Mouse (Mus musculus) neural tube, embryonic 11.5 days (tissue): Measurements from ENCODE around the gene Ranbp17. TPM values are rescaled to one million over a fixed set of nuclear protein-coding genes. Genes with fewer than 3 reads are reported as not detected.

ENCODE experiments used
- ATAC-seq: fragments of 200-750 bp; cut with Nextera tagmentation; 2 replicates; pipeline ENCODE4 v1.8.0; 2017; ENCODE audit warnings: moderate number of reproducible peaks, mild to moderate bottlenecking, moderate TSS enrichment, moderate library complexity; ENCODE audit not compliant: insufficient read depth, low FRiP score, low TSS enrichment
- DNase-seq: peaks from one replicate; pipeline ENCODE4 v3.0.0-alpha.2; 2015; ENCODE audit warnings: low spot score
- H3K27ac ChIP-seq: fragments of 300-500 bp; sonication (generic); 2 replicates; pipeline ENCODE4 v1.5.1; 2014; ENCODE audit warnings: low read depth, mild to moderate bottlenecking, low read length
- H3K27me3 ChIP-seq: fragments of 300-500 bp; sonication (generic); 2 replicates; pipeline ENCODE4 v1.6.1; 2014; ENCODE audit warnings: mild to moderate bottlenecking, low read length, mixed read lengths; ENCODE audit not compliant: control insufficient read depth, insufficient read depth
- H3K36me3 ChIP-seq: fragments of 300-500 bp; sonication (generic); 2 replicates; pipeline ENCODE4 v1.6.1; 2014; ENCODE audit warnings: mild to moderate bottlenecking, low read length, moderate library complexity, mixed read lengths; ENCODE audit not compliant: control insufficient read depth, insufficient read depth
- H3K4me1 ChIP-seq: fragments of 300-500 bp; sonication (generic); 2 replicates; pipeline ENCODE4 v1.6.1; 2014; ENCODE audit warnings: low read length, mixed read lengths; ENCODE audit not compliant: control insufficient read depth, insufficient read depth
- H3K4me2 ChIP-seq: fragments of 300-500 bp; sonication (generic); 2 replicates; pipeline ENCODE4 v1.6.1; 2014; ENCODE audit warnings: low read depth, mild to moderate bottlenecking, moderate library complexity
- H3K4me3 ChIP-seq: fragments of 300-500 bp; sonication (generic); 2 replicates; pipeline ENCODE4 v1.5.1; 2014; ENCODE audit warnings: low read depth, low read length
- H3K9ac ChIP-seq: fragments of 300-500 bp; sonication (generic); 2 replicates; pipeline ENCODE4 v1.6.1; 2014; ENCODE audit warnings: mild to moderate bottlenecking, low read length
- H3K9me3 ChIP-seq: fragments of 300-500 bp; sonication (generic); 2 replicates; pipeline ENCODE4 v1.6.1; 2016; ENCODE audit warnings: low read length; ENCODE audit not compliant: control insufficient read depth
- WGBS: fragments of 180-500 bp; shearing (Covaris S2); extraction: QIAGEN DNeasy Blood & Tissue Kit; methylation state at CpG from one replicate; pipeline ENCODE4 v1.1.7; 2014; 5-methylcytosine and 5-hydroxymethylcytosine counted together
- polyA plus RNA-seq: library from polyadenylated mRNA; unstranded; fragments of >200 nt; fragmentation: Nextera tagmentation; extraction: Ambion mirVana; gene quantifications from 2 replicates; pipeline ENCODE4 v1.2.1, GENCODE M21; 2014

The Ranbp17 gene
- polyA plus RNA-seq, 1 experiment from 2014 or later, result 18.3 TPM

GRCm38 (mm10) chr11:33170489-33170888 lies 343.1 kb downstream of the Ranbp17 start:
- Histone ChIP-seq H3K9ac (no peak overlapping the region), H3K36me3 (no peaks in the 10 kb centered on the region), H3K4me2 (no peak overlapping the region), H3K9me3 (no peaks in the 10 kb centered on the region), H3K27me3 (no peaks in the 10 kb centered on the region), H3K27ac (no peak overlapping the region), H3K4me1 (no peaks in the 10 kb centered on the region), H3K4me3 (no peak overlapping the region)
- no peak for ATAC-seq
- DNase-seq, result peak; percentile 72
- 13% methylated on average over 9 of the region's 9 CpGs for WGBS

- Histone ChIP-seq H3K4me2 (peak within 1 kb of the TSS; percentile 63), H3K4me1 (peaks cover 9% of the 10 kb centered on the region), H3K9me3 (no peaks in the 10 kb centered on the region), H3K36me3 (peaks cover 3% of the 10 kb centered on the region; the same call in 1 of the 2 replicates), H3K4me3 (peak within 1 kb of the TSS; percentile 98), H3K27me3 (no peaks in the 10 kb centered on the region), H3K9ac (peak within 1 kb of the TSS; percentile 89), H3K27ac (peak within 1 kb of the TSS; percentile 95)
- peak; percentile 100 for DNase-seq
- WGBS, result 3% methylated on average over 49 of the region's 49 CpGs
- peak; percentile 95 for ATAC-seq
Observed at GRCm38 (mm10) chr11:33162998-33163506, 350.5 kb downstream of the Ranbp17 start, which contains the start of gene Npm1. Npm1 (minus strand) TSS chr11:33163206.

GRCm38 (mm10) chr11:33162211-33162997 lies 351.1 kb downstream of the Ranbp17 start:
- H3K9ac ChIP-seq, result peak overlapping the region; percentile 89
- ATAC-seq (peak; percentile 62), DNase-seq (peak; percentile 85)
- H3K27me3 ChIP-seq, result no peaks in the 10 kb centered on the region
- no peaks in the 10 kb centered on the region for H3K9me3 ChIP-seq
- H3K36me3 ChIP-seq, result peaks cover 3% of the 10 kb centered on the region; the same call in 1 of the 2 replicates
- peak overlapping the region; percentile 50 for H3K4me2 ChIP-seq
- 2% methylated on average over 50 of the region's 53 CpGs for WGBS
- peak overlapping the region; percentile 98 for H3K4me3 ChIP-seq
- peaks cover 9% of the 10 kb centered on the region for H3K4me1 ChIP-seq
- H3K27ac ChIP-seq, result peak overlapping the region; percentile 80

Other genes starting within 250 kb of the Ranbp17 start
- not detected in 2 replicates for gene Gm12117, start 237.0 kb downstream of the Ranbp17 start, polyA plus RNA-seq
- 2.2 and 3.3 TPM in 2 replicates for gene Gabrp, start 65.2 kb upstream of the Ranbp17 start, polyA plus RNA-seq
- gene D130052B06Rik, start 85.6 kb upstream of the Ranbp17 start, polyA plus RNA-seq, result 0.09 TPM in 1 of 2 replicates, not detected in the other